Mouse (Mus musculus): ENCODE results near the gene Akt3. TPM values are rescaled to one million over a fixed set of nuclear protein-coding genes. Genes with fewer than 3 reads are reported as not detected.

The Akt3 gene
- total RNA-seq, 1 experiment from 2014 or later = 76.6 TPM

GRCm38 (mm10) chr1:176996630-176997201 lies 261.3 kb downstream of the Akt3 start:
- peak; percentile 38; the same call in 1 of the 2 replicates for ATAC-seq (replicated peaks; ENCODE audit: insufficient number of reproducible peaks, low FRiP score, low TSS enrichment, poor library complexity, severe bottlenecking)

- no peak for ATAC-seq (replicated peaks; ENCODE audit: insufficient number of reproducible peaks, low FRiP score, low TSS enrichment, poor library complexity, severe bottlenecking)
These were observed 261.8 kb downstream of the Akt3 start for GRCm38 (mm10) chr1:176996166-176996565.

- ATAC-seq (replicated peaks; ENCODE audit: insufficient number of reproducible peaks, low FRiP score, low TSS enrichment, poor library complexity, severe bottlenecking) = no peak
These were observed 262.6 kb downstream of the Akt3 start for GRCm38 (mm10) chr1:176995419-176995775.

GRCm38 (mm10) chr1:176994707-176995418 lies 263.1 kb downstream of the Akt3 start:
- no peak for ATAC-seq (replicated peaks; ENCODE audit: insufficient number of reproducible peaks, low FRiP score, low TSS enrichment, poor library complexity, severe bottlenecking)

GRCm38 (mm10) chr1:176994087-176994486 lies 263.9 kb downstream of the Akt3 start:
- ATAC-seq (replicated peaks; ENCODE audit: insufficient number of reproducible peaks, low FRiP score, low TSS enrichment, poor library complexity, severe bottlenecking) = no peak

- ATAC-seq (replicated peaks; ENCODE audit: insufficient number of reproducible peaks, low FRiP score, low TSS enrichment, poor library complexity, severe bottlenecking) = peak; percentile 33; the same call in 1 of the 2 replicates
These were observed 264.6 kb downstream of the Akt3 start for GRCm38 (mm10) chr1:176993141-176994010.

GRCm38 (mm10) chr1:176992517-176992916 lies 265.5 kb downstream of the Akt3 start:
- ATAC-seq (replicated peaks; ENCODE audit: insufficient number of reproducible peaks, low FRiP score, low TSS enrichment, poor library complexity, severe bottlenecking) = no peak

GRCm38 (mm10) chr1:176991473-176991872 lies 266.5 kb downstream of the Akt3 start:
- ATAC-seq (replicated peaks; ENCODE audit: insufficient number of reproducible peaks, low FRiP score, low TSS enrichment, poor library complexity, severe bottlenecking) = no peak

- no peak for ATAC-seq (replicated peaks; ENCODE audit: insufficient number of reproducible peaks, low FRiP score, low TSS enrichment, poor library complexity, severe bottlenecking)
These were observed 270.8 kb downstream of the Akt3 start for GRCm38 (mm10) chr1:176986990-176987740.

- ATAC-seq (replicated peaks; ENCODE audit: insufficient number of reproducible peaks, low FRiP score, low TSS enrichment, poor library complexity, severe bottlenecking) = 0 out of 2 replicates have a peak, but pooled peaks have one; percentile 25
These were observed 271.7 kb downstream of the Akt3 start for GRCm38 (mm10) chr1:176986275-176986674.

- ATAC-seq (replicated peaks; ENCODE audit: insufficient number of reproducible peaks, low FRiP score, low TSS enrichment, poor library complexity, severe bottlenecking) = no peak
These were observed 272.3 kb downstream of the Akt3 start for GRCm38 (mm10) chr1:176985691-176986090.

- ATAC-seq (replicated peaks; ENCODE audit: insufficient number of reproducible peaks, low FRiP score, low TSS enrichment, poor library complexity, severe bottlenecking) = no peak
These were observed 275.3 kb downstream of the Akt3 start for GRCm38 (mm10) chr1:176982671-176983070.

GRCm38 (mm10) chr1:176981511-176981910 lies 276.5 kb downstream of the Akt3 start:
- peak; percentile 16; the same call in 1 of the 2 replicates for ATAC-seq (replicated peaks; ENCODE audit: insufficient number of reproducible peaks, low FRiP score, low TSS enrichment, poor library complexity, severe bottlenecking)

- peak; percentile 63 for ATAC-seq (replicated peaks; ENCODE audit: insufficient number of reproducible peaks, low FRiP score, low TSS enrichment, poor library complexity, severe bottlenecking)
These were observed 277.1 kb downstream of the Akt3 start for GRCm38 (mm10) chr1:176980801-176981400.

- no peak for ATAC-seq (replicated peaks; ENCODE audit: insufficient number of reproducible peaks, low FRiP score, low TSS enrichment, poor library complexity, severe bottlenecking)
These were observed 277.9 kb downstream of the Akt3 start for GRCm38 (mm10) chr1:176980140-176980539.

- ATAC-seq (replicated peaks; ENCODE audit: insufficient number of reproducible peaks, low FRiP score, low TSS enrichment, poor library complexity, severe bottlenecking) = no peak
These were observed 278.8 kb downstream of the Akt3 start for GRCm38 (mm10) chr1:176979235-176979634.

- ATAC-seq (replicated peaks; ENCODE audit: insufficient number of reproducible peaks, low FRiP score, low TSS enrichment, poor library complexity, severe bottlenecking) = no peak
These were observed 284.5 kb downstream of the Akt3 start for GRCm38 (mm10) chr1:176973356-176974088.

GRCm38 (mm10) chr1:176971479-176971797 lies 286.6 kb downstream of the Akt3 start:
- ATAC-seq (replicated peaks; ENCODE audit: insufficient number of reproducible peaks, low FRiP score, low TSS enrichment, poor library complexity, severe bottlenecking) = no peak

All from monocyte, adult 5-6 weeks (primary cell).